Mouse (Mus musculus): ENCODE measurements around the gene Ulbp1. TPM values are rescaled to one million over a fixed set of nuclear protein-coding genes. Genes with fewer than 3 reads are reported as not detected.

Gene Ulbp1
- total and polyA plus RNA-seq, 2 experiments from 2014 or later = 0.61 to 2.4 TPM

GRCm38 (mm10) chr10:7391108-7391507 is 82.3 kb downstream of the Ulbp1 start:
- Histone ChIP-seq H3K4me3 (ENCODE audit: low read length) (peak overlapping the region; percentile 63), H3K4me2 (ENCODE audit: low read depth, low read length) (peak overlapping the region; percentile 99), H3K36me3 (ENCODE audit: insufficient read depth, low read length) (no peaks in the 10 kb centered on the region), H3K9ac (replicated peaks; ENCODE audit: low read length) (0 out of 2 replicates have a peak overlapping the region, but pooled peaks have one; percentile 33), H3K27ac (no peak overlapping the region), H3K27me3 (ENCODE audit: insufficient read depth, low read length) (peaks cover 10% of the 10 kb centered on the region), H3K4me1 (ENCODE audit: insufficient read depth, low read length) (no peaks in the 10 kb centered on the region), H3K9me3 (ENCODE audit: low read length) (no peaks in the 10 kb centered on the region)
- DNase-seq (ENCODE audit: low spot score) = peak; percentile 25
- TF ChIP-seq CTCF (IDR thresholded peaks at IDR 0.05; ENCODE audit: low read depth) = peak; percentile 13; the same call in 1 of the 2 replicates
- under 1% methylated on average over 29 of the region's 31 CpGs for WGBS
- peak; percentile 65 for ATAC-seq

Other genes with a start within 250 kb of the Ulbp1 start
- gene Lrp11, start 116.2 kb upstream of the Ulbp1 start, total RNA-seq (2014; rRNA removed) = 162 and 204 TPM in 2 replicates
- 55.4 and 56.1 TPM in 2 replicates for gene Lrp11, start 116.2 kb upstream of the Ulbp1 start, polyA plus RNA-seq (2015; fragmentation: Nextera tagmentation; extraction: Ambion mirVana)
- 10.2 and 11.6 TPM in 2 replicates for gene Nup43, start 193.9 kb upstream of the Ulbp1 start, total RNA-seq (2014; rRNA removed)
- gene Nup43, start 193.9 kb upstream of the Ulbp1 start, polyA plus RNA-seq (2015; fragmentation: Nextera tagmentation; extraction: Ambion mirVana) = 20.2 and 20.9 TPM in 2 replicates
- 65.7 and 72.7 TPM in 2 replicates for gene Pcmt1, start 207.5 kb upstream of the Ulbp1 start, total RNA-seq (2014; rRNA removed)
- 188 and 202 TPM in 2 replicates for gene Pcmt1, start 207.5 kb upstream of the Ulbp1 start, polyA plus RNA-seq (2015; fragmentation: Nextera tagmentation; extraction: Ambion mirVana)
- 39.2 and 41.0 TPM in 2 replicates for gene Lats1, start 207.6 kb upstream of the Ulbp1 start, total RNA-seq (2014; rRNA removed)
- gene Lats1, start 207.6 kb upstream of the Ulbp1 start, polyA plus RNA-seq (2015; fragmentation: Nextera tagmentation; extraction: Ambion mirVana) = 5.7 and 7.1 TPM in 2 replicates